Mouse (Mus musculus): ENCODE data around the gene Igf2r. TPM values are rescaled to one million over a fixed set of nuclear protein-coding genes. Genes with fewer than 3 reads are reported as not detected.

Gene Igf2r
- total RNA-seq, 1 experiment from 2014 or later, result 19.9 TPM

DNA sequence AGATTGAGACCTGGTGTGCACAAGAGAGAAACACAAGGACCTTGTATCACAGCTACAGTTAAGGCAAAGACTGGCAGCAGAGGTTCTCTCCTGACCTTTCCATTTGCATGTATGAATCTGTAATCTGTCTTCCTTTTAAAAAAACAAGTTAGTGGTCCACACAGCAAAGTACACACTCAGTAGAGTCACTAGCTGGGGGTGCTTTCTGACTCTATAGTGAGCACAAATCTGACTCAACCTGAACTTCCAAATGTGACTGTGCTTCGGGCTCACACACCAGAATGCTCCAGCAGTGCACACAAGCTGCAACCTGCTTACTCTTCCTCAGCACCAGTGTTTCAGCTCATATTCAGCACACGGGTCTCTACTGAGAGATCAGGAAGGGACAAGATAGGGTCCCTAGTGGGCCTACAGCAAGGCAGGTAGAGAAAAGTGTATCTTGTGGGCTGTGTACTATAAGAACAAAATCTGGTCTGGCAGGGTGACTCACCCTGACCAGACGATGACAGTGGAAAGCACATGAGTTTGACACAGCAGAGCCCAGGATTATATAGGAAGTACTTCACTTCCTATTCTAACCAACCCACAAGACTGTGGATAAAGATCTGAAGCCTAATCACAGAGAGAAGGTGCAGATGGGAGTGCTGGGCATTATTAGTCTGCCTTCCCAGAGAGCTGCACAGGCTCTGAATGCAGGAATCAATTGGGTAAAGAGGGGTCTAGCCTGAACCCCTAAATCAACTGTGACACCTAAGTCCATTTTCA, 15.0 kb downstream of the Igf2r start:
- peak; percentile 40; the same call in 1 of the 2 replicates for ATAC-seq (ENCODE audit: extremely low read depth, insufficient number of reproducible peaks, low FRiP score, poor library complexity, severe bottlenecking)

DNA sequence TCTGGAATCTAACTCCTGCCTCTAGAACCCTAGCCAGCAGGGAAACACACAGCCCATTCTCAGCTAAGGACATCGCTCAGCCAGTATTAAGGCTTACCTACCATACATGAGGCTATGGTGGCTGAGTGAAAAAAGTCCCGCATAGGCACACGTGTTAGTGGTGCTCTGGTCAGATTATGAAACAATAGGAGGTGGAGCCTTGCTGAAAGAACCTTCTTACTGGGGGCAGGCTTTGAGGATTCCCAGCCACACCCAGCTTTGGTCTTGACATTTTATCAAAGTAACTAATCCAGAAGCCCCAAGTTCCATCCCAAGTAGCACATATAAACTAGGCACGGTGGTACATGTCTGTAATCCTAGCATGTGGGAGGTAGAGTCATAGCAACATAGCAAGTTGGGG, 16.4 kb downstream of the Igf2r start:
- no peak for ATAC-seq (ENCODE audit: extremely low read depth, insufficient number of reproducible peaks, low FRiP score, poor library complexity, severe bottlenecking)

DNA sequence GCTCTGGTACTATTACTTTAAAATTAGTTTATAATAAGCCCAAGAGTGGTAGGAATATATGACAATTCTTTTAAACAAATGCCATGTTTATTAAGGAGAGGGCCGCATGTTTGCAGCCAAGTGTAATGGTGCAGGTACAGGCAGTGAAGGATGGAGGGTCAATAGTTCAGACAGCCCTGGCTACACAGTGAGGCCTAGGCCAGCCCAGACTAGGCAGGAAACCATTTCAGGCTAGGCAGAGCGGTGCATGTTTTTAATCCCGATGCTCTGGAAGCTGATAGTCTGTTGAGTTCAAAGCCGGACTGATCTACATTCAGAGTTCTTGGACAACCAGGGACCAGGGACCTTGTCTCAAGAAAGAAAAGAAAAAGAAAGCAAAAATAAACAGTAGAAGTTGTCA, 17.8 kb downstream of the Igf2r start:
- ATAC-seq (ENCODE audit: extremely low read depth, insufficient number of reproducible peaks, low FRiP score, poor library complexity, severe bottlenecking), result no peak

DNA sequence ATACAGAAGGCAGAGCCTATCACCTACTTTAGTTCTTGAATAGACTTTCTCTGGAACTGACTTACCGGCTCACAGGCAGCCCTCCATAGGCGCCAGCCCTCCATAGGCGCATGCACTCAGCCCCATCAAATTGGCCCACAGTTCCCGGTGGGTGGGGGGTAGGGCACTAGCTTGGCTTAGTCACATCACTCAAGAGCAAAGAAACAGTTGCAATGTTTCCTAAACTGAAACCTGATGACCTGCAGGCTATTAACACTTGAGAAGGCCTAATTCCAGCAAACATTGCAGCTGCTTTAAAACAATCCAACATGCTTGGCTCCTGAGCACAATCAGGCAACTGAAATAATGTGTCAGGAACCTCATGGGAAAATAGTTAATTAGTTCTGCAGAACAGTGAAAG, 18.2 kb downstream of the Igf2r start:
- ATAC-seq (ENCODE audit: extremely low read depth, insufficient number of reproducible peaks, low FRiP score, poor library complexity, severe bottlenecking), result no peak

DNA sequence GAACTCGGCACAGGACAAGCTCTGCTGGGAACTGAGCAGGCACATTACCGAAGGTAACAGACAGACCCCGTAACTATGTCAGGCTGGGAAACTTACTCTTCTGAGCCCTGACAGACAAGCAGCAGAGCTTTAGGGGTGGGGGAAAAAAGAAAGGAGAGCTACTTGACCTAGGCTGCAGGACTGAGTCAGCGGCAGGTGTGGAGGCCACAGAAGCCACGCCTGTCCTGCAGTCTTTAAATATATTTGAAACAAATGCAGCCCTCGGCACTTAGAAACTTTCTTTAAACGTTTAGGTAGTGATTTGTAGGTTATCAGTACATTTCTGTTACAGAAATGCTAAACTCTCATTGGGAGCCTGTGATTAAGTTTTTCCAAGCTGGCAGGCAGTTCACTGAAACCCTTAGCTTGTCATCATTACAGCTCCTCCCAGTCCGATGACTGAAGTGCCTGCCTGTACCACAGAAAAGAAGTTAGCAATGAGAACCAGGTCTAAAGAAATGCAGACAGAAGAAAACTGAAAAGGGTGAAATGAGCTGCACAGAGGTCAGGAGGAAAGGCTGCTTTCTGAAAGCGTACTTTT, 18.8 kb downstream of the Igf2r start:
- no peak for ATAC-seq (ENCODE audit: extremely low read depth, insufficient number of reproducible peaks, low FRiP score, poor library complexity, severe bottlenecking)

DNA sequence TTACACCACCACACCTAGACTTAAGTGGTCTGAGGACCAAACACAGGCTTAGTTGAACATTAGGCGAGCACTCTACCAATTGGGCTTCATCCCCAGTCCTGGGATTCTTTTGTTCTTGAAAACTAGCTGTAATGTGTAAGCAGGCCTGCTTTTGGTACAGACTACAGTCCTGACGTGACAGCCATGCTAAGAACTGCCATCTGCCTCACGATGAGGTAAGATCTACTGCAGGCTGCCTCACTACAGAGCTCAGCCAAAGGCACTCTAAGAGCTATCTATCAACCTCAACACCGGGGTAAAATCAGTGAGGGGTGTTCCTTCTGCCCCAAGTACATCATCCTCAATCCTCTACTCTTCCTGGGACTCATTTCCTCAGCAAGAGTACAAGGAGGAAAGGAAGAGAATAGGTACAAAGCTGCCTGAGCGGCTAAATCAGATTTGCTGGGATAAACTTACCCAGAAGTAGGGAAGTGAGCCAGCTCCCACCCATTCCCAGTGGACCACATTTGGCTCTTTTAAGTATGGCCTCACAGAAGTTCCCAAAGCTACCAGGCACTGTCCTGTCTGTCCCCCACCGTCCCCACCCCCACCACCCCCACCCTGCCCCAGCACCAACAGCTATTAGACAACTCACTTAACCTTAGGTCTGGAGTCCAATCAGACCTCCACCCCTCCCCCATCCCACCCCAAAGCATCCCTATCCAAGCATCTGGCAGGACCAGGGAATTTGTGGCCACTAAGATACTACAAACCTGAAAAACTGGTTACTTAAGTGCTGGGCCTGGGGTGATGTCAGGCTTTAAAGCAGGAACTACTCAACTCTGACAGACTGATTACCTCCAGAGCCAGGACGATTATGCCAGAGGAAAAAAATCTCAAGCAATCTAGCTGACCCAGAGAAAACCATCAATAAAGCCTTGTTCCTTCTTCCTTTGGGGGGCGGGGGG, 19.8 kb downstream of the Igf2r start:
- no peak for ATAC-seq (ENCODE audit: extremely low read depth, insufficient number of reproducible peaks, low FRiP score, poor library complexity, severe bottlenecking)

DNA sequence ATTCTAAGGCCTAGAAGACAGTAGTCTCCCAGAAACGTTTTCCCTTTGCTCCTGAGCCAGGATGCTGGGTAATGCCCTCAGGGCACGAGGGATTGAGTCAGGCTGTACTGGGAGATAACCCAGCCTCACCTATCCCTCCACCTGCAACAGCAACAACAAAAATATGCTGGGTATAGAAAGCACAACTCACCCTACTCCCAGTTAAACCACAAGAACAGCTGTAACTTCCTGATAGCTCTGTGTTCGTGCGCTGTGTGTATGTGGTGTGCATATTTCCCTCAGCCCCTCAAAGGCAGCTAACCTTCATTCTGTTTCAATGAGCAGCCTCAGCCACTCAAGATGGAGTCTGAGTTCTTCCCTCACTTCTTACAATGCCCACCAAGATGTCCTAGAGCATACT, 23.7 kb downstream of the Igf2r start:
- no peak for ATAC-seq (ENCODE audit: extremely low read depth, insufficient number of reproducible peaks, low FRiP score, poor library complexity, severe bottlenecking)

DNA sequence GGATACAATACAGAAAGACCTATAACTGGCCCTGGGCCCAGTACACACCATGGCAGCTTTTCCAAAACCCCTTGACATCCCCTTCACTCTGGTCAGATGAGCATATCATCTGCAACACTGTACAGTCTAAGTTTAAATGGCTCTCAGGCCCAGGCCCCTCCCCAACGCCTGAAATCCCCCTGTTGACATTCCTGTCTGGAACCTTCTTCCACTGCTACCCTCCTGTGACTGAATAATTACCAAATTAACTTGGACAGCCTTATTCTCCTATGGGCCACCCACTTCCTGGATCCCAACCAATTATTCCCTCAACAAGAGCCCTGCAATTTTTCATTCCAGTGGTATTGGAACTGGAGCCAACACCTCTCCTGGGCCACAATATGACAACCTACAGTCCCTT, 25.4 kb downstream of the Igf2r start:
- ATAC-seq (ENCODE audit: extremely low read depth, insufficient number of reproducible peaks, low FRiP score, poor library complexity, severe bottlenecking), result no peak

DNA sequence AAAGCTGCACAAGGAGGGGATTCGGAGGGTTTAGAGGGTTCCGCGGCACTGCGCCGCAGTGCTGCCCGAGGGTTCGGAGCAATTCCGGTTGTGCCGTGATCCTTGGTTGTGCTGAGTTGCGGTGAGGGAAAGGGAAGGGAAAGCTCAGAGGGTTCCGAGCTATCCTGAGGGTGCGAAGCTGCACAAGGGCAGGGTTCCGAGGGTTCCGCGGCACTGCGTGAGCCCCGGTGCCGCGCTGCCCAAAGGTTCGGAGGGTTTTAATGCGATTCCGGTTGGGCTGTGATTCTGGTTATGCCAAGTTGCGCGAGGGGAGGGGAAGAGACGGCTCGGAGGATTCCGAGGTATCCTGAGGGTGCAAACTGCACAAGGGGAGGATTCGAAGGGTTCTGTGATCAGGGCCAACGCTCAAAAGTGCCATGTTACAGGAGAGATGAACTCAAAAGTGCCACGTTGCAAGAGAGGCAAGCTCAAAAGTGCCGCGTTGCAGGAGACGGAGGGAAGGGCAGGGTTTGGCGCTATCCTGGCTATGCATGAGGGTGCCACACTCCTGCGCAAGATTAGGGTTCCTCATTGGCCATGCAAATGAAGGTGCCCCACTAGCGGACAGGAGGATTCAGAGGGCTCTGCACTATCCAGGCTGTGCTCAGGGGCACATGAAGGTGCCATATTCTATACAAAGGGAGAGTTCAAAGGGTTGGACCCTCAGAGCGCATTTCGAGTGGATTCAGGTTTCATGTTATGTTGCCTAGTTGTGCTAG, 27.1 kb downstream of the Igf2r start:
- ATAC-seq (ENCODE audit: extremely low read depth, insufficient number of reproducible peaks, low FRiP score, poor library complexity, severe bottlenecking), result no peak

DNA sequence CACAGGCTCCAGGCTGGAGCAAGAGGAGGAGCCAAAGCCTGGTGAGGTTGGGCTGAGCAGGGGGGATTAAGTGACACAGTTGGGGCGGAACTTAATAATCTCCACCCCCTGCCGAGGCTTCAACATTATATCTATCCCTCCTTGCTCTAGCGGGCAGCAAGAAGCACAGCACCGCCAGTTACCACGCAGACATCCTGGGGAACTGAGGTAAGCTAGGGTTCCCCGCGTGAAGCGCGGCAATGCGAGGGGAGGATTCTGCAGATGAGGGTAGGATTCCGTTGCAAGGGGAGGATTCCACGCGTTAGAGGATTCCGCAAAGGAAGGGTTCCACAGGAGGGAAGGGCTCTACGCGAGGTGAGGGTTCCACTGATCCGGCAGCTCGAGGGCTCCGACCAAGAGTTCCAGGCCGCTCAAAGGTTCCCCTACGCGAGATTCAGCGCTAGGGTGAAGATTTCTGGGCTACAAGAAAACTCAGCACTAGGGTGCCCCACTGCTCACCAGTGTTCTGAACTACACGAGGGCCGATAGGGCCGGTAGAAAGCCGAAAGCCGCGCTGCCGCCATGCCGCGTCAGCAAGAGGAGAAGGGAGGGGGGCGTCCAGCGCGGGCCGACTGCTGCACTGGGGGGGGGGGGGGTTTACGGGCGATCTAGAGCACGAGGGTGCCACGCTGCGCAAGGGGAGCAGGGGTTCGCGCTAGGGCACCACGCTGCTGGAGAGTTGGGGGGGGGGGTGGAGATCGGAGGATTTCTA, 28.1 kb downstream of the Igf2r start:
- ATAC-seq (ENCODE audit: extremely low read depth, insufficient number of reproducible peaks, low FRiP score, poor library complexity, severe bottlenecking), result 0 out of 2 replicates have a peak, but pooled peaks have one; percentile 24

DNA sequence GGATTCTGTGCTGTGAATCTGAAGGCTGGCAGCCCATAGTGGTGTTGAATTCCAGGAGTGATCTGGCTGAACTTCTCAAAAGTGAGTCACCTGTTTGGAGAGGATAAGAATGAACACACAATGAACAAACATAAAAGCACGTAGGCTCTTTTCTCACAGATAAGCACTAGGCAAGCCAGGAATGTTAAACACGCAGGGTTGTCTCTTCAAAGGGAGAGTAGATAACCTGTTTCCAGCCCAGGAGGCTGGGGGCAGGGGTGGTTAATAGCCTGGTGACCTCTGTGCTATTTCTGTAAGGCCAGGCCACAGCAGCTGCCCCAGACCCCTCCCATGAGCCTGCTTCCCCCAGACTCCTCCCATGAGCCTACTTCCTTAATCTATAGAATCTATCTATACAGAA, 29.1 kb downstream of the Igf2r start:
- ATAC-seq (ENCODE audit: extremely low read depth, insufficient number of reproducible peaks, low FRiP score, poor library complexity, severe bottlenecking), result no peak

DNA sequence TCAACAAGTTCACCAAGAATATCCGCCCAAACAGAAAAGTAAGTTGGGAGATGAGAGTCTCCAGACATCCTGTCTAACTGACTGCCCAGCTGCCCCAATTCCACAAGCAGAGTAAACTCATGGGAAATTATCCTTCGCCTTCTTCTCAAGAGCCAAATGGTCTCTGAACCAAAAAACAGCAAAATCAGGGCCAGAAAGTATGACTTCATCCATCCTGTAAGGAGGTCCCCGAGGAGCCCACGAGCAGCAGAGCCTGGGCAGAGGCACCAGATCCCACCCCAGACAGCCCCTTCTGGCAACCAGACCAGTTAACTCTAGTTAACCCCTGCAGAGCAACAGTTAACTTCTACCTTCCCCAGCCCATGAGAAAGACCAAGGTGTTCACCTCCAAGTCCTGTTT, 29.9 kb downstream of the Igf2r start:
- no peak for ATAC-seq (ENCODE audit: extremely low read depth, insufficient number of reproducible peaks, low FRiP score, poor library complexity, severe bottlenecking)

DNA sequence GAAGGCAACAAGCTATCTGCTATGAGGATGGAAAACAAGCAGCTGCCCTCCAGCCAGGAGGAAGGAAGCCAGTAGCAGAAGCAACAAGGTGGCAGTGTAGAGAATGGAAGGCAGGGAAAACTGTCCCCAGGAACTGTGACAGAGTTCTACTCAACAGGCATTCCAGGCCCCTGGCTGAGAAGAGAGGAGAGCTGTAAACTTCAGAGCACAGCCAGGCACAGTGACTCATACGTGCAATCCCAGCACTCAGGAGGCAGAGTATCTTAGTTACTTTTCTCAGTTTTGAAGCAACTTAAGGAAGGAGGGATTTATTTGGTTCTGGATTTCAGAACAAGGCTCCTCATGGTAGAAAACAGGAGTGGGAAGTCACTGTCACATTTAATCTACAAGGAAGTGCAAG, 31.5 kb downstream of the Igf2r start:
- no peak for ATAC-seq (ENCODE audit: extremely low read depth, insufficient number of reproducible peaks, low FRiP score, poor library complexity, severe bottlenecking)

DNA sequence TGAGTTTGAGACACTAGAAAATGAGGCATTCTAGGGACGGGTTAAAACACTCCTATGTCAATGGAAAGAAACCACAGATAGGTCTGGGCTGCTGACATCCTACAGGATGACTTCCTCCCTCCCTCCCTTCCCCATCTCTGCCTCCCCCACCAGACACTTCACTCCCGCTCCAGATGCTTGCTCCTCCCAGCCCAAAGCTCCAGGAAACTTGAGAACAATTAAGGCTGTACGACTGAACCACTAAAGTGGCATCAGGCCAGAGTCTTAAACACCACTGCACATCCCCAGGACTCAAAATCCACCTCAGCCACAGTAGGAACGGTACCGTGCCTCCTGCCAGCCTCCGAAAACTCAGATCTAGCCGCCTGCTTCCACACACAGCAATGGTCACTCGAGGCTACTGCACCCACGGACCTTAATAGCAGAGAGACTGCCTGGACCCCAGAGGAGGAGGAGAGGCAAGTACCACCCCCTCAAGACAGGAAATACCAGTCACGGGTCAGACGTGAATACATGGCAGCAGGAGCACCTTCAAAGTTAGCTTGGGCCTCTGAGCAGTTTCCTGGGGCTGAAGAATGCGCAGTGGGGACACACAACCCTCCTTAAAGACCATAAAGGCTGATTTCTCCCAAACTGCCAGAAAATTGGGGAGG, 35.1 kb downstream of the Igf2r start:
- ATAC-seq (ENCODE audit: extremely low read depth, insufficient number of reproducible peaks, low FRiP score, poor library complexity, severe bottlenecking), result no peak

DNA sequence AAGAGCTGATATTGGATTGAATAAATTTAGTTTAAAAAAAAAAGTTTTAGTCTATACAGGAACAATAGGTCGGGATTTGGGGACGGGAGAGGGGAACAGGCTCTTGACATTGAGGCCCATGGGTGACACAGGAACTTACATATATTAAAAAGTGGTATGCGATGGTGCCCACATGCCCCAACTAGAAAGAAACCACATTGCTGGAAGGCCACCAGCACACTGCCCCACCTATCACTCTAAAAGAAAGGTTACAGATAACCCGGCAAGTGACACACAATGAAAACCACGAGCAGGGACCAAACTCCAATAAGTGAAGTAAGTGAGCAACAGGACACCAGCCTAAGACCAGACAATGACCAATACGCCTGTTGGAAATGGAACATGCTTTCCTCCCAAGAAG, 36.3 kb downstream of the Igf2r start:
- ATAC-seq (ENCODE audit: extremely low read depth, insufficient number of reproducible peaks, low FRiP score, poor library complexity, severe bottlenecking), result no peak

DNA sequence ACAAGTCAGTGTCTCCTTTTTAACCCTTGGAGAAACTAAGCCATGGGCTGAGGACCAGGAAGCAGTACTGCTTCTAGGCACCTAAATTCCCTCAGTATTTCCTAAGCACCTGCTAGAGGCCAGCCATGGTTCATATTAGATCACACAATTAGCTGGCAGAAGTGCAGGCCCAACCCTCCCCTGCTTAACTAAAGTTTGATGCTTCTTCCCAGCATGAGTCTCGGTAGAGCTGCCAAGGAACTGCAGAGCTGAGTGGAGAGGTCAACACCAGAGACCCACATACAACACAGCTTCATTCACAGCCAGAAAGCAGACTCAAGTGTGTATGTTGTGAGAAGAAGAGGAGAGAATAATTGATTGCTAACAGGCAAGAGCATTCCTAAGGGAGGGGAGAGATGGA, 40.9 kb downstream of the Igf2r start:
- no peak for ATAC-seq (ENCODE audit: extremely low read depth, insufficient number of reproducible peaks, low FRiP score, poor library complexity, severe bottlenecking)

DNA sequence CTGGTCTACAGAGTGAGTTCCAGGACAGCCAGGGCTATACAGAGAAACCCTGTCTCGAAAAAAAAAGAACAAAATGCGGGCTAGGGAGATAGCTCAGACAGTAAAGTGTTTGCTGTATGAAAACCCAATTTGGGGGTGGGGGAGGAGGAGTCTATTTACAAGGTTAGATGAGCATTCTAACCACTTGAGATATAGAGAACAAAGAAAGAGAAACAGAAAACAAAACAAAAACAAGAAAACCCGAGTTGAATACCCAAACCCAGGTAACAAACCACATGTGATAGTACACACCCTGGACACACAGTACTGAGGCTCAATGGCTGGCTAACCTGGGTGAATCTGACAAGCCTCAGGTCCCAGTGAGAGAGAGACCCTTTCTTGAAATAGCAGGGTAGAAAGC, 41.7 kb downstream of the Igf2r start:
- no peak for ATAC-seq (ENCODE audit: extremely low read depth, insufficient number of reproducible peaks, low FRiP score, poor library complexity, severe bottlenecking)

DNA sequence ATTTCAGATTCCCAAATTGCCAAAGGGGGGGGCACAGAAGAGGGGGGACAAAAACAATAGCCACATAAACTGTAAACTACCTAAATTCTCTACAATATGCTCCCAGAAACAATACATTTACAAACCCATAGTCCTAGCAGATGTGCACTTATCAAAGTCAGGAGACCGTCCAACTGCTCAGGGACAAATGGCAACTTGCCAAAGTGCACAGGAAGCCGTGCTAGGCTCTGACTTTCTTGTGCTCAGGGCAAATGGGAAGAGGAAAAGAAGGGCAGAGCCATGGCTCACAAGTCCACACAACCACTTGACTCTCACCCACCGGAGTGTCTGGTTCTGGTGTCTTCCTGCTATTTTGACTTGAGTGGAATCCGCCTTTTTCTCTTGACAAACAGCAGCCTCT, 43.6 kb downstream of the Igf2r start:
- no peak for ATAC-seq (ENCODE audit: extremely low read depth, insufficient number of reproducible peaks, low FRiP score, poor library complexity, severe bottlenecking)

Data from neutrophil, adult 5-6 weeks (primary cell).